Mouse (Mus musculus): Measurements from ENCODE around the gene Htr2b.

DNA sequence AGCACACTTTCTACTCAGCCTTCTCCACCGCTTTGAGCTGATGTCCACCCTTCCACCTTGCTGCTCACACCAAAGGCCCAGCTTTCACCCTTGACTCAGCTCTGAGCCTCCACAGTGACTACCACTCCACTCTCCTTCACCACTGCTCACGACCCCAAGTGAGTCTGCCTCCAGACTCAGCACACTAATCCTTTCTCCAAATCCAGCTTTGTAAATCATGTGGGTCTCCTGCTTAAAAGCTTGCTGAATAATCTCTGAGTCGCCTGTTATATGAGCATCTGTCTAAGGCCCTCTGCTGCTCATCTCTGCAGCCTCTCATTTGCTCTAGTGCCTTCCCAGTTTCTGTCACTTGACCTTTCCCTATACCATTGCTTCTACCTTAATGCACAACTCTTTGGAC, 29.3 kb upstream of the Htr2b start:
- TF ChIP-seq GATA1 (IDR thresholded peaks at IDR 0.05; ENCODE audit: borderline replicate concordance, low read length) (no peak), FLI1 (IDR thresholded peaks at IDR 0.05; ENCODE audit: low read length) (no peak)

Measured in megakaryocyte, embryonic 14.5 days (primary cell).